Mouse (Mus musculus): ENCODE results near the gene Myo10.
A peak's percentile ranks its signal among the peaks of the same experiment; 100 is the strongest.

The Myo10 gene

GRCm38 (mm10) chr15:25731053-25731452, 108.7 kb downstream of the Myo10 start:
- DNase-seq = peak in 1 of 2 experiments; percentile 27

GRCm38 (mm10) chr15:25732758-25733428, 110.6 kb downstream of the Myo10 start:
- peak; percentile 66 to 69 for DNase-seq

GRCm38 (mm10) chr15:25733739-25734430, 111.6 kb downstream of the Myo10 start:
- DNase-seq = no peak

GRCm38 (mm10) chr15:25736531-25736930, 114.2 kb downstream of the Myo10 start:
- no peak for DNase-seq

GRCm38 (mm10) chr15:25740271-25740670, 117.9 kb downstream of the Myo10 start:
- no peak for DNase-seq

GRCm38 (mm10) chr15:25742196-25742595, 119.9 kb downstream of the Myo10 start:
- no peak for DNase-seq

GRCm38 (mm10) chr15:25751510-25751909, 129.2 kb downstream of the Myo10 start:
- no peak for DNase-seq

- no peak for DNase-seq
Measured at GRCm38 (mm10) chr15:25752597-25752996, 130.3 kb downstream of the Myo10 start.

- DNase-seq = no peak
Measured at GRCm38 (mm10) chr15:25753003-25753402, 130.7 kb downstream of the Myo10 start.

- no peak for DNase-seq
Measured at GRCm38 (mm10) chr15:25753878-25754277, 131.6 kb downstream of the Myo10 start.

GRCm38 (mm10) chr15:25754342-25754951, 132.1 kb downstream of the Myo10 start:
- DNase-seq = no peak

GRCm38 (mm10) chr15:25755536-25755935, 133.2 kb downstream of the Myo10 start:
- no peak for DNase-seq

GRCm38 (mm10) chr15:25756072-25756471, 133.7 kb downstream of the Myo10 start:
- DNase-seq = no peak

- DNase-seq = no peak
Measured at GRCm38 (mm10) chr15:25758037-25758436, 135.7 kb downstream of the Myo10 start.

- peak; percentile 69 to 78 for DNase-seq
Measured at GRCm38 (mm10) chr15:25758500-25759086, 136.3 kb downstream of the Myo10 start.

- DNase-seq = no peak
Measured at GRCm38 (mm10) chr15:25760304-25760703, 138.0 kb downstream of the Myo10 start.

- DNase-seq = no peak
Measured at GRCm38 (mm10) chr15:25761049-25761448, 138.7 kb downstream of the Myo10 start.

- DNase-seq = no peak
Measured at GRCm38 (mm10) chr15:25761800-25762211, 139.5 kb downstream of the Myo10 start.

GRCm38 (mm10) chr15:25762306-25762705, 140.0 kb downstream of the Myo10 start:
- DNase-seq = no peak

GRCm38 (mm10) chr15:25763106-25763505, 140.8 kb downstream of the Myo10 start:
- DNase-seq = no peak

GRCm38 (mm10) chr15:25764653-25765352, 142.5 kb downstream of the Myo10 start:
- DNase-seq = no peak

GRCm38 (mm10) chr15:25767777-25768176, 145.5 kb downstream of the Myo10 start:
- peak in 1 of 2 experiments; percentile 58 for DNase-seq
